Mouse (Mus musculus) embryonic stem cell, embryonic (primary cell): ENCODE data around the gene Macf1.

Experiments used
- CTCF ChIA-PET, 4 experiments: fragments of 300-600 bp in 2 of 4; fragments of 350-600 bp in 2 of 4; sonication (Branson Sonifier 250); formaldehyde crosslinking; loops; one replicate each; lab custom pipeline; 2022; ENCODE audit warnings: inconsistent platforms in 2 of 4; lab: Charles Lee
- POLR2A ChIA-PET, 4 experiments: fragments of 300-600 bp in 2 of 4; fragments of 350-600 bp in 2 of 4; sonication (Branson Sonifier 250); formaldehyde crosslinking; loops; one replicate each; lab custom pipeline; 2022; ENCODE audit warnings: antibody characterized with exemption in 4 of 4, inconsistent platforms in 1 of 4; lab: Charles Lee

Macf1 gene

GRCm38 (mm10) chr4:123684260-123684659, at the start of gene Macf1:
Gene Macf1 (minus strand): TSS chr4:123684360.
- ChIA-PET CTCF (interaction anchor here in 1 of 4 experiments (1.1 kb wide), 1 partner anchor 15 kb away, joined by 3 read pairs; no protein-coding TSS in a partner anchor), POLR2A (interaction anchor here in 2 of 4 experiments (0.7 to 2.5 kb wide), 13 partner anchors 8 to 524 kb away, joined by 3 to 28 read pairs (median 9); no protein-coding TSS in a partner anchor)

GRCm38 (mm10) chr4:123733532-123733931, 49.4 kb upstream of the Macf1 start:
- POLR2A ChIA-PET = interaction anchor here (0.6 to 4.9 kb wide), 10 partner anchors 9 to 27 kb away, joined by 3 to 56 read pairs (median 4); partner anchors contain the start of gene Ndufs5 (in 1 of the 4)
- CTCF ChIA-PET = interaction anchor here in 1 of 4 experiments (0.5 to 1.4 kb wide), 2 partner anchors 10 to 12 kb away, joined by 3 to 5 read pairs; no protein-coding TSS in a partner anchor

GRCm38 (mm10) chr4:123732921-123733320, 48.8 kb upstream of the Macf1 start:
- POLR2A ChIA-PET = interaction anchor here (0.6 to 4.9 kb wide), 11 partner anchors 9 to 27 kb away, joined by 3 to 56 read pairs (median 4); partner anchors contain the start of gene Ndufs5 (in 1 of the 4)
- CTCF ChIA-PET = interaction anchor here in 1 of 4 experiments (0.5 to 1.4 kb wide), 2 partner anchors 11 to 12 kb away, joined by 3 to 5 read pairs; no protein-coding TSS in a partner anchor

GRCm38 (mm10) chr4:123732163-123732910, 48.2 kb upstream of the Macf1 start:
- CTCF ChIA-PET = interaction anchor here in 1 of 4 experiments (1.0 kb wide), 1 partner anchor 144 kb away, joined by 4 read pairs; no protein-coding TSS in a partner anchor
- POLR2A ChIA-PET = interaction anchor here in 3 of 4 experiments (1.2 to 4.9 kb wide), 8 partner anchors 10 to 15 kb away, joined by 3 to 56 read pairs (median 8); partner anchors contain the start of gene Ndufs5 (in 2 of the 3)

- CTCF ChIA-PET = interaction anchor here in 2 of 4 experiments (0.8 to 1.7 kb wide), 4 partner anchors 9 to 23 kb away, joined by 3 to 10 read pairs (median 6); no protein-coding TSS in a partner anchor
These were observed 37.6 kb upstream of the Macf1 start for GRCm38 (mm10) chr4:123721761-123722160.

GRCm38 (mm10) chr4:123718434-123718780, 34.2 kb upstream of the Macf1 start:
- POLR2A ChIA-PET = interaction anchor here in 3 of 4 experiments (0.6 to 2.1 kb wide), 12 partner anchors 13 to 153 kb away, joined by 3 to 9 read pairs (median 4); no protein-coding TSS in a partner anchor
- CTCF ChIA-PET = interaction anchor here in 2 of 4 experiments (0.7 to 1.5 kb wide), 3 partner anchors 12 to 183 kb away, joined by 3 read pairs; no protein-coding TSS in a partner anchor

More at GRCm38 (mm10) chr4:123721761-123722160, 37.6 kb upstream of the Macf1 start:
- POLR2A ChIA-PET = interaction anchor here (0.6 to 3.5 kb wide), 26 partner anchors 9 to 428 kb away, joined by 3 to 56 read pairs (median 4); partner anchors contain the start of genes Akirin1 (in 1 of the 4) and Rragc (in 1 of the 4)

GRCm38 (mm10) chr4:123717574-123718433, 33.6 kb upstream of the Macf1 start, which contains the start of gene Ndufs5:
Gene Ndufs5 (minus strand): TSS chr4:123718202.
- ChIA-PET POLR2A (interaction anchor here in 3 of 4 experiments (0.6 to 2.1 kb wide), 18 partner anchors 13 to 991 kb away, joined by 3 to 9 read pairs (median 4); no protein-coding TSS in a partner anchor), CTCF (interaction anchor here in 2 of 4 experiments (0.7 to 1.5 kb wide), 3 partner anchors 13 to 182 kb away, joined by 3 read pairs; no protein-coding TSS in a partner anchor)

GRCm38 (mm10) chr4:123712431-123712830, 28.3 kb upstream of the Macf1 start:
- CTCF ChIA-PET = no interaction called here
- POLR2A ChIA-PET = interaction anchor here in 2 of 4 experiments (1.1 to 1.3 kb wide), 2 partner anchors 10 to 22 kb away, joined by 3 to 4 read pairs; no protein-coding TSS in a partner anchor

- ChIA-PET POLR2A (interaction anchor here in 2 of 4 experiments (0.6 to 2.0 kb wide), 3 partner anchors 21 to 41 kb away, joined by 3 to 4 read pairs (median 4); no protein-coding TSS in a partner anchor), CTCF (no interaction called here)
These were observed 23.2 kb upstream of the Macf1 start for GRCm38 (mm10) chr4:123707340-123707739.

GRCm38 (mm10) chr4:123705340-123705739, 21.2 kb upstream of the Macf1 start:
- POLR2A ChIA-PET = interaction anchor here in 2 of 4 experiments (1.1 to 1.6 kb wide), 3 partner anchors 15 to 31 kb away, joined by 3 to 4 read pairs (median 3); no protein-coding TSS in a partner anchor
- CTCF ChIA-PET = interaction anchor here in 1 of 4 experiments (0.7 to 0.9 kb wide), 2 partner anchors 16 to 39 kb away, joined by 3 read pairs; no protein-coding TSS in a partner anchor

- CTCF ChIA-PET = no interaction called here
These were observed 9.2 kb upstream of the Macf1 start for GRCm38 (mm10) chr4:123693384-123693783.

GRCm38 (mm10) chr4:123692071-123692470, 7.9 kb upstream of the Macf1 start:
- CTCF ChIA-PET = no interaction called here
- POLR2A ChIA-PET = interaction anchor here in 2 of 4 experiments (0.8 to 3.9 kb wide), 8 partner anchors 11 to 108 kb away, joined by 3 to 22 read pairs (median 12); no protein-coding TSS in a partner anchor

More at GRCm38 (mm10) chr4:123693384-123693783, 9.2 kb upstream of the Macf1 start:
- POLR2A ChIA-PET = interaction anchor here in 2 of 4 experiments (1.0 to 3.9 kb wide), 2 partner anchors 26 to 27 kb away, joined by 3 to 19 read pairs; no protein-coding TSS in a partner anchor

GRCm38 (mm10) chr4:123690311-123690710, 6.2 kb upstream of the Macf1 start:
- POLR2A ChIA-PET = interaction anchor here (0.7 to 3.9 kb wide), 46 partner anchors 11 to 358 kb away, joined by 3 to 22 read pairs (median 4); partner anchors contain the start of genes Akirin1 (in 1 of the 4) and Ndufs5 (in 1 of the 4)
- CTCF ChIA-PET = interaction anchor here in 3 of 4 experiments (0.6 to 1.4 kb wide), 7 partner anchors 22 to 336 kb away, joined by 3 to 5 read pairs (median 3); no protein-coding TSS in a partner anchor

- ChIA-PET POLR2A (interaction anchor here in 3 of 4 experiments (0.5 to 1.3 kb wide), 14 partner anchors 9 to 81 kb away, joined by 3 to 6 read pairs (median 3); no protein-coding TSS in a partner anchor), CTCF (interaction anchor here in 1 of 4 experiments (1.3 kb wide), 1 partner anchor 20 kb away, joined by 3 read pairs; no protein-coding TSS in a partner anchor)
These were observed 3.0 kb upstream of the Macf1 start for GRCm38 (mm10) chr4:123687025-123687781.

- ChIA-PET CTCF (interaction anchor here in 2 of 4 experiments (0.8 to 1.3 kb wide), 3 partner anchors 11 to 99 kb away, joined by 3 read pairs; no protein-coding TSS in a partner anchor), POLR2A (interaction anchor here in 3 of 4 experiments (0.5 to 2.5 kb wide), 19 partner anchors 8 to 143 kb away, joined by 3 to 28 read pairs (median 5); no protein-coding TSS in a partner anchor)
These were observed 2.3 kb upstream of the Macf1 start for GRCm38 (mm10) chr4:123686368-123687024.
